Mouse (Mus musculus): ENCODE data around the gene Atg10. TPM values are rescaled to one million over a fixed set of nuclear protein-coding genes. Genes with fewer than 3 reads are reported as not detected.
"Not testable (repeated sequence)": the region's sequence is repeated elsewhere in the genome, so short reads cannot be mapped to it uniquely, and the experiment has no call there.

Gene Atg10
- polyA plus RNA-seq, 1 experiment from 2014 or later, result 16.2 TPM

DNA sequence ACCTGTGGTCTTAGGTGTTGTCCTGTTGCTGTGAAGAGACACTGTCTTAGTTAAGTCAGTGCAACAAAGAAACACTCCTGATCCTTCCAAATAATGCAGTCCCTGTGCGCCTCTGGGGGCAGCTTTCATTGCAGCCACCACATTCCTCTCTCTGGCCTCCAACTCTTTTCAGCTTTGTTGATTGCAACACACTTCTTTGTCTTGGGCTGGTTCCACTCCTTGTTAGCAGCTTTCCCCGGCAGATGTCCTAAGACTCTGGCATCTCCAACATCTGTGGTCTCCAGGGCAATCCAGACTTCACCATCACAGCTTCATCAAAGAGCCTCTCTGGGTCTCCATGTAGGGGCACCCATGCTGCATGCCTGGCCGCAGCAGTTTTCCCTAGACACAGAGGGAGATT, 290.5 kb downstream of the Atg10 start:
- no peak overlapping the region for H3K4me3 ChIP-seq (ENCODE audit: low read depth, low read length)
- WGBS, result 66% methylated on average over 3 of the region's 3 CpGs
- H3K4me2 ChIP-seq (replicated peaks; ENCODE audit: low read depth), result no peak overlapping the region
- no peaks in the 10 kb centered on the region for H3K9me3 ChIP-seq (ENCODE audit: control insufficient read depth, low read length)
- H3K27ac ChIP-seq (replicated peaks), result no peak overlapping the region
- no peaks in the 10 kb centered on the region for H3K4me1 ChIP-seq (replicated peaks; ENCODE audit: control insufficient read depth, insufficient read depth)
- TF ChIP-seq EP300 (optimal IDR thresholded peaks at IDR 0.05) (no peak), CTCF (IDR thresholded peaks at IDR 0.05; ENCODE audit: low read depth) (no peak)
- H3K9ac ChIP-seq (ENCODE audit: low read length), result no peak overlapping the region
- 0 out of 2 replicates have a peak, but pooled peaks cover 2% of the 10 kb centered on the region for H3K36me3 ChIP-seq (ENCODE audit: control insufficient read depth, insufficient read depth, low read length)
- H3K27me3 ChIP-seq (ENCODE audit: control insufficient read depth, insufficient read depth, low read length), result no peaks in the 10 kb centered on the region
- ATAC-seq (ENCODE audit: low FRiP score, low TSS enrichment) (no peak), DNase-seq (ENCODE audit: low spot score) (no peak)

DNA sequence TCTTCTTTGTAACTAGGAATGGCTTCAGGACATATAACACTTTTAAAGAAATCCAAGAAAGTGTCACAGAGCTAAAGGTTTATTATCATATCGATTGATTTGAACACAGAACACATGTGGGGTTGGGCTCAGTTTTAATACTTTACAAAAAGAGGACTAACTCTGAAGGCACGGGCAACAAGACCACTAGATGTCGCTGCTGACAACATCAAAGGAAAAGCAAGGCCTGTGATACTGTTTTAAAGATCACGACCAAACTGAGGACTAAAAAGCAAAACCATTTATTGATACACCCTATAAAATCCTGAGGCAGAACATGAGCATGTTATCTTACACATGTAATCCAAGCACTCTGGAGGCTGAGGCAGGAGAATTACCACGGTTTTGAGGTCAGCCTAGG, 293.9 kb downstream of the Atg10 start:
- Histone ChIP-seq H3K4me1 (replicated peaks; ENCODE audit: control insufficient read depth, insufficient read depth) (no peaks in the 10 kb centered on the region), H3K9ac (ENCODE audit: low read length) (no peak overlapping the region), H3K27ac (replicated peaks) (no peak overlapping the region), H3K4me3 (ENCODE audit: low read depth, low read length) (no peak overlapping the region), H3K36me3 (ENCODE audit: control insufficient read depth, insufficient read depth, low read length) (0 out of 2 replicates have a peak, but pooled peaks cover 2% of the 10 kb centered on the region), H3K4me2 (replicated peaks; ENCODE audit: low read depth) (no peak overlapping the region), H3K9me3 (ENCODE audit: control insufficient read depth, low read length) (no peaks in the 10 kb centered on the region), H3K27me3 (ENCODE audit: control insufficient read depth, insufficient read depth, low read length) (no peaks in the 10 kb centered on the region)
- WGBS, result 22% methylated on average over 5 of the region's 5 CpGs
- ATAC-seq (ENCODE audit: low FRiP score, low TSS enrichment), result no peak
- DNase-seq (ENCODE audit: low spot score), result peak; percentile 66
- TF ChIP-seq CTCF (IDR thresholded peaks at IDR 0.05; ENCODE audit: low read depth) (peak; percentile 88), EP300 (optimal IDR thresholded peaks at IDR 0.05) (no peak)

DNA sequence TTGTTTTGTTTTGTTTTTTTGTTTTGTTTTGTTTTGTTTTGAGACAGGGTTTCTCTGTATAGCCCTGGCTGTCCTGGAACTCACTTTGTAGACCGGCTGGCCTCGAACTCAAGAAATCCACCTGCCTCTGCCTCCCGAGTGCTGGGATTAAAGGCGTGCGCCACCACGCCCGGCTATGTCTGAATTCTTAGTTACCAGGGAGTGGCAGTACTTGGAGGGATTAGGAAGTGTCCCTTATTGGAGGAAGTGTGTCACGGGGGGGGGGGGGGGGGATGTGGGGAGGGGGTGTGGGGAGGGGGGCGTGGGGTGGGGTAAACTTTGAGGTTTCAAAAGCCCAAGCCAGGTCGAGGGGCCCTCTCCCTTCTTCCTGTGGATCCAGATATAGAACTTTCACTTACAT, 295.5 kb downstream of the Atg10 start:
- not testable (repeated sequence) for H3K9me3 ChIP-seq (ENCODE audit: control insufficient read depth, low read length); H3K36me3 ChIP-seq (ENCODE audit: control insufficient read depth, insufficient read depth, low read length); H3K27me3 ChIP-seq (ENCODE audit: control insufficient read depth, insufficient read depth, low read length); ATAC-seq (ENCODE audit: low FRiP score, low TSS enrichment); H3K27ac ChIP-seq (replicated peaks); H3K4me1 ChIP-seq (replicated peaks; ENCODE audit: control insufficient read depth, insufficient read depth); H3K9ac ChIP-seq (ENCODE audit: low read length); H3K4me3 ChIP-seq (ENCODE audit: low read depth, low read length); DNase-seq (ENCODE audit: low spot score); H3K4me2 ChIP-seq (replicated peaks; ENCODE audit: low read depth)
- 90% methylated on average over 9 of the region's 10 CpGs for WGBS

DNA sequence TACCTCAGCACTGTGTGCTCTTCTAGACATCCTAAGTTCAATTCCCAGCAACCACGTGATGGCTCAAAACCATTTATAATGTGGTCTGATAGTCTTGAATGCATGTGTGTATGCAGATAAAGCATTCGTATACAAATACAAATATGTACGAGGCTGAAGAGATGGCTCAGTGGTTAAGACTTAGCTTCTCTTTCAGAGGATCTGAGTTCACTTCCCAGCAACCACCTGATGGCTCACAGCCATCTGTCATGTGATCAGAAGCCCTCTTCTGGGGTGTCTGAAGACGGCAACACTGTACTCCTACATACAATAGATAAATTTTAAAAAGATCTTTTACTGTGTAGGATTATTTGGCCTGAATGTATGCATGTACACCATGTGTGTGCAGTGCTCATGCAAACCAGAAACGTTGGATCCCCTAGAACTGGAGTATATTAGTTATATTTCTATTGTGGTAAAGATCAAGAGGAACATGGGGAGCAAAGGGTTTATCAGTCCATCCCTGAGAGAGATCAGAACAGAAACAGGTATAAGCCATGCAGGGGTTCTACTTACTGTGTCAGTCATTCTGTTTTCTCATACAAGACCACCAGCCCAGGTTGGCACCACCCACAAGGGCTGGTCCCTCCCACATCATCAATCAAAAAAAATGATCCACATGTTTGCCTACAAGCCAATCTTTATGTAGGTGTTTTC, 296.7 kb downstream of the Atg10 start:
- Histone ChIP-seq H3K4me3 (ENCODE audit: low read depth, low read length) (no peak overlapping the region), H3K9ac (ENCODE audit: low read length) (no peak overlapping the region), H3K27ac (replicated peaks) (no peak overlapping the region), H3K36me3 (ENCODE audit: control insufficient read depth, insufficient read depth, low read length) (0 out of 2 replicates have a peak, but pooled peaks cover 2% of the 10 kb centered on the region), H3K27me3 (ENCODE audit: control insufficient read depth, insufficient read depth, low read length) (no peaks in the 10 kb centered on the region), H3K9me3 (ENCODE audit: control insufficient read depth, low read length) (no peaks in the 10 kb centered on the region), H3K4me1 (replicated peaks; ENCODE audit: control insufficient read depth, insufficient read depth) (no peaks in the 10 kb centered on the region), H3K4me2 (replicated peaks; ENCODE audit: low read depth) (no peak overlapping the region)
- no peak for DNase-seq (ENCODE audit: low spot score)
- ATAC-seq (ENCODE audit: low FRiP score, low TSS enrichment), result no peak
- 62% methylated on average over 5 of the region's 5 CpGs for WGBS
- TF ChIP-seq CTCF (IDR thresholded peaks at IDR 0.05; ENCODE audit: low read depth) (no peak), EP300 (optimal IDR thresholded peaks at IDR 0.05) (no peak)

DNA sequence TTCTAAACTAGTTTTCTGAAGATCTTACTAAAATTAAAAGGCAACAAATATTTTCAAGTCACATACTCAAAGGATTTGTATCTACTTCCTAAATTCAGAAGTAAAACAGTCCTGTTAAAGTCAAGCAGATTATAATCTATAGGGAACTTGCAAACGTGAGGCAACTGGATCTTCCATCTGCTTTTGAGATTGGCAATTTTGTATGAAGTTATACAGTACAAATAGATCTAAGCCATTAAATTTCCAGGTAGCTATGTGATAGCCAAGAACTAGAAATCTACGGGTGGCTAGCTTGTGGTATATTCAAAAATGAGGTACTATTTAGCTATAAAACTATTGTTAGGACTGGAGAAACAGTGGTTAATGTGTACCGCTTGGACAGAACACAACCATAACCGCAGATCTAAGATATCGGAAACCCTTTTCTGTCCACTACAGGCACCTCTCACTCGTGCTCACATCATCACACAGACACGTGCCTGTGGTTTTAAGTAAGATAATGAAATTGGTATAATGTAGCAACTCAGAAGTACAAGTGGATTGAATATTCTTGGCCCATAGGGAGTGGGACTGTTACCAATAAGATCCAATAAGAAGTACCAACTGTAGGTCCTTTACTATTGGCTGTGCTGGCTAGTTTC, 297.5 kb downstream of the Atg10 start:
- DNase-seq (ENCODE audit: low spot score) (no peak), ATAC-seq (ENCODE audit: low FRiP score, low TSS enrichment) (no peak)
- TF ChIP-seq CTCF (IDR thresholded peaks at IDR 0.05; ENCODE audit: low read depth) (no peak), EP300 (optimal IDR thresholded peaks at IDR 0.05) (no peak)

DNA sequence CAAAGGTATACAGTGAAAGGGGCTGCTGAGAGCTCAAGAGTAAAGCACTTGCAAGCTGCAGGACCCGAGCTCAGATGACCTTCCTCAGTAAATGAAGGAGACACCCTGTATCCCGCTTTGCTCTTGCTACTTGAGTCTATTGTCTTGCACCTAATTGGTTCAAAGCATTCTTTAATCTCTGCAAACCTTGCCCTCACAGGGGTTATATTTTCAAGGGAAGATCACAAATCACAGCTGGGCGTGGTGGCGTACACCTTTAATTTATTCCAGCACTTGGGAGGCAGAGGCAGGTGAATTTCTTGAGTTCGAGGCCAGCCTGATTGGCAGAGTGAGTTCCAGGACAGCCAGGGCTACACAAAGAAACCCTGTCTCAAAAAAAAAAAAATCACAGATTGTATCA, 298.6 kb downstream of the Atg10 start:
- Histone ChIP-seq H3K4me2 (replicated peaks; ENCODE audit: low read depth) (no peak overlapping the region), H3K27me3 (ENCODE audit: control insufficient read depth, insufficient read depth, low read length) (no peaks in the 10 kb centered on the region), H3K27ac (replicated peaks) (no peak overlapping the region), H3K36me3 (ENCODE audit: control insufficient read depth, insufficient read depth, low read length) (0 out of 2 replicates have a peak, but pooled peaks cover 2% of the 10 kb centered on the region), H3K9ac (ENCODE audit: low read length) (no peak overlapping the region), H3K4me1 (replicated peaks; ENCODE audit: control insufficient read depth, insufficient read depth) (no peaks in the 10 kb centered on the region), H3K9me3 (ENCODE audit: control insufficient read depth, low read length) (no peaks in the 10 kb centered on the region), H3K4me3 (ENCODE audit: low read depth, low read length) (no peak overlapping the region)
- ATAC-seq (ENCODE audit: low FRiP score, low TSS enrichment) (no peak), DNase-seq (ENCODE audit: low spot score) (no peak)
- TF ChIP-seq CTCF (IDR thresholded peaks at IDR 0.05; ENCODE audit: low read depth) (no peak), EP300 (optimal IDR thresholded peaks at IDR 0.05) (no peak)
- 87% methylated on average over 5 of the region's 5 CpGs for WGBS

More for the DNA sequence above, 297.5 kb downstream of the Atg10 start:
- Histone ChIP-seq H3K36me3 (ENCODE audit: control insufficient read depth, insufficient read depth, low read length) (0 out of 2 replicates have a peak, but pooled peaks cover 2% of the 10 kb centered on the region), H3K9ac (ENCODE audit: low read length) (no peak overlapping the region), H3K27ac (replicated peaks) (no peak overlapping the region), H3K4me2 (replicated peaks; ENCODE audit: low read depth) (no peak overlapping the region), H3K4me3 (ENCODE audit: low read depth, low read length) (no peak overlapping the region), H3K9me3 (ENCODE audit: control insufficient read depth, low read length) (no peaks in the 10 kb centered on the region), H3K27me3 (ENCODE audit: control insufficient read depth, insufficient read depth, low read length) (no peaks in the 10 kb centered on the region), H3K4me1 (replicated peaks; ENCODE audit: control insufficient read depth, insufficient read depth) (no peaks in the 10 kb centered on the region)
- WGBS, result 83% methylated on average over 7 of the region's 7 CpGs

Measured in stomach, postnatal 0 days (tissue).